Mouse (Mus musculus) myocyte (in vitro differentiated cells): Measurements from ENCODE around the gene Whamm. TPM values are rescaled to one million over a fixed set of nuclear protein-coding genes. Genes with fewer than 3 reads are reported as not detected.

ENCODE experiments used
- H3K27me3 ChIP-seq: one replicate; pipeline ENCODE4 v1.6.1; 2011; ENCODE audit not compliant: control insufficient read depth, insufficient read depth, insufficient read length
- H3K36me3 ChIP-seq: one replicate; pipeline ENCODE4 v1.6.1; 2011; ENCODE audit not compliant: control insufficient read depth, insufficient read depth
- H3K4me2 ChIP-seq: one replicate; pipeline ENCODE4 v1.6.1; 2011; ENCODE audit warnings: low read depth, control low read depth
- H3K4me3 ChIP-seq: one replicate; pipeline ENCODE4 v1.5.1; 2011; ENCODE audit warnings: mild to moderate bottlenecking, control low read depth, moderate library complexity
- H3K79me2 ChIP-seq: one replicate; pipeline ENCODE4 v1.6.1; 2011; ENCODE audit not compliant: control insufficient read depth, insufficient read depth
- H3ac ChIP-seq: one replicate; pipeline ENCODE4 v1.6.1; 2011; ENCODE audit not compliant: control insufficient read depth, insufficient read length
- CEBPB ChIP-seq: IDR thresholded peaks from 2 replicates; pipeline ENCODE4 v1.6.1; 2011; ENCODE audit warnings: mild to moderate bottlenecking, moderate library complexity; ENCODE audit not compliant: poor library complexity, insufficient read depth, severe bottlenecking
- E2F4 ChIP-seq: IDR thresholded peaks from one replicate; pipeline ENCODE4 v1.6.1; 2011; ENCODE audit warnings: mild to moderate bottlenecking, control low read depth, moderate library complexity; ENCODE audit not compliant: insufficient read depth
- MAX ChIP-seq: IDR thresholded peaks from one replicate; pipeline ENCODE4 v1.6.1; 2011; ENCODE audit warnings: low read depth, mild to moderate bottlenecking, control low read depth
- MYOD1 ChIP-seq, 3 experiments: IDR thresholded peaks; one replicate each; pipeline ENCODE4 v1.6.1; 2011; ENCODE audit warnings: control low read depth in 2 of 3, low read depth in 2 of 3, mild to moderate bottlenecking in 2 of 3, moderate library complexity in 1 of 3; ENCODE audit not compliant: insufficient read length in 2 of 3, control insufficient read depth in 1 of 3
- MYOG ChIP-seq, 3 experiments: IDR thresholded peaks; one replicate each; pipeline ENCODE4 v1.6.1; 2011; ENCODE audit warnings: control low read depth in 2 of 3, low read depth in 2 of 3, mild to moderate bottlenecking in 2 of 3; ENCODE audit not compliant: insufficient read length in 2 of 3, control insufficient read depth in 1 of 3, insufficient read depth in 1 of 3
- POLR2A ChIP-seq: IDR thresholded peaks from one replicate; pipeline ENCODE4 v1.6.1; 2011; ENCODE audit warnings: low read depth, mild to moderate bottlenecking, control low read depth, moderate library complexity; ENCODE audit not compliant: insufficient read length
- POLR2AphosphoS2 ChIP-seq: IDR thresholded peaks from one replicate; pipeline ENCODE4 v1.6.1; 2011; ENCODE audit warnings: low read depth, control low read depth; ENCODE audit not compliant: insufficient read length
- REST ChIP-seq: IDR thresholded peaks from one replicate; pipeline ENCODE4 v1.6.1; 2011; ENCODE audit warnings: mild to moderate bottlenecking, control low read depth, moderate library complexity; ENCODE audit not compliant: insufficient read depth, insufficient read length
- SRF ChIP-seq: IDR thresholded peaks from one replicate; pipeline ENCODE4 v1.6.1; 2011; ENCODE audit warnings: low read depth; ENCODE audit not compliant: control insufficient read depth, insufficient read length
- TCF12 ChIP-seq: IDR thresholded peaks from one replicate; pipeline ENCODE4 v1.6.1; 2011; ENCODE audit warnings: mild to moderate bottlenecking, control low read depth; ENCODE audit not compliant: poor library complexity, insufficient read depth, severe bottlenecking
- TCF3 ChIP-seq: IDR thresholded peaks from one replicate; pipeline ENCODE4 v1.6.1; 2011; ENCODE audit warnings: low read depth, control low read depth; ENCODE audit not compliant: insufficient read length
- USF1 ChIP-seq: IDR thresholded peaks from one replicate; pipeline ENCODE4 v1.6.1; 2011; ENCODE audit warnings: low read depth, mild to moderate bottlenecking, control low read depth, moderate library complexity
- polyA plus RNA-seq: library from polyadenylated mRNA; unstranded; fragments of >200 nt; fragmentation: generic; extraction: Trizol; gene quantifications from one replicate; pipeline ENCODE4 v1.2.1, GENCODE M21; 2012; ENCODE audit warnings: missing spikeins

Whamm gene
- polyA plus RNA-seq, 1 experiment: 4.0 TPM

DNA sequence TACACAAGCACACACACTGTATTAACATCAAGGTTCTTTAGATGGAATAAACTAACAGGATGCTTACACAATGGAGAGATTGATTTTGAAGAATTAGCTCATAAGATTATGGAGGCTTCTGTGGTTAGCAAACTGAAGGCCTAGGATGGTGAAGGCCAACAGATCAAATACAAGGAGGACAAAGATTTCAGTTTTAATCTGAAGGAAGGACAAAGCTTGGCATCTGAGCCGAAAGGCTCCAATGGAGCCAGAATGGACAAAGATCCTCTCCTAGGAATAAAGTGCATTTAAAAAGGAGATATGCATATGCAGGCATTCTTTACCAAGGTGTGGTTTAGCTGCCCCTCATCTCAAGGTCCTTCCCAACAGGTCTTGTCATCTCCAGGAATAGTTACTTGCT is 1.2 kb upstream of the Whamm start:
- no peak overlapping the region for H3K4me3 ChIP-seq
- TF ChIP-seq CEBPB (no peak), MYOD1 (IDR thresholded peaks at IDR 0.05; ENCODE audit: control insufficient read depth in 1 of 3, insufficient read length in 2 of 3, low read depth in 2 of 3) (no peak), SRF (no peak), MYOG (IDR thresholded peaks at IDR 0.05; ENCODE audit: control insufficient read depth in 1 of 3, insufficient read depth in 1 of 3, insufficient read length in 2 of 3, low read depth in 2 of 3) (no peak), POLR2A (no peak), MAX (no peak), E2F4 (no peak), REST (no peak), TCF3 (no peak), POLR2AphosphoS2 (no peak), TCF12 (no peak), USF1 (no peak)
- H3K36me3 ChIP-seq: peaks cover under 1% of the 10 kb centered on the region
- peaks cover 5% of the 10 kb centered on the region for H3K79me2 ChIP-seq
- peaks cover under 1% of the 10 kb centered on the region for H3K27me3 ChIP-seq
- no peak overlapping the region for H3ac ChIP-seq
- H3K4me2 ChIP-seq: no peak overlapping the region

DNA sequence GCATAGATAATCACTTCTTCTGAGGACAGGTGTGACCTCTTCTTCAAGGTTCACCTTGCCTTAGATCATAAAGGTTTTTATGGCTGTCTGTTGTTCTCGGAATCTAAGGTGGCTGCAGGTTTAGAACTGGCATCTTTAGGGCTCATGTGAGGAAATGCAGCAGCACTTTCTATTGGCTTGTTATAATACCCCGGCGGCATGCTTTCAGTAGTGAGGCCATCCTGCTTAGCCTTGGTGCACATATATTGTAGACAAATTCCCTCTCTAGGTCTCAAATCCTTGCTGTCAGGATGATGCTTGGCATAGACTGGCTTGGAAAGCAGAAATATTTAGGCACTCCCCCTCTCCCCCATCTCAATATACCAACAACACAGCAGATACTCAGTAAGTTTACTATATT is 795 bp upstream of the Whamm start:
- no peak overlapping the region for H3ac ChIP-seq
- TF ChIP-seq TCF12 (no peak), MAX (no peak), TCF3 (no peak), REST (no peak), MYOD1 (IDR thresholded peaks at IDR 0.05; ENCODE audit: control insufficient read depth in 1 of 3, insufficient read length in 2 of 3, low read depth in 2 of 3) (no peak), USF1 (no peak), CEBPB (no peak), E2F4 (no peak), POLR2AphosphoS2 (no peak), SRF (no peak), MYOG (IDR thresholded peaks at IDR 0.05; ENCODE audit: control insufficient read depth in 1 of 3, insufficient read depth in 1 of 3, insufficient read length in 2 of 3, low read depth in 2 of 3) (no peak), POLR2A (no peak)
- peaks cover 5% of the 10 kb centered on the region for H3K36me3 ChIP-seq
- no peaks in the 10 kb centered on the region for H3K27me3 ChIP-seq
- peaks cover 5% of the 10 kb centered on the region for H3K79me2 ChIP-seq
- H3K4me2 ChIP-seq: no peak overlapping the region
- H3K4me3 ChIP-seq: peak overlapping the region; percentile 32

GRCm38 (mm10) chr7:81570752-81571107 is 336 bp upstream of the Whamm start:
- Histone ChIP-seq H3K27me3 (no peaks in the 10 kb centered on the region), H3K36me3 (peaks cover 6% of the 10 kb centered on the region), H3K4me3 (peak overlapping the region; percentile 32), H3K79me2 (peaks cover 5% of the 10 kb centered on the region), H3K4me2 (peak overlapping the region; percentile 59), H3ac (peak overlapping the region; percentile 88)
- TF ChIP-seq MYOD1 (IDR thresholded peaks at IDR 0.05; ENCODE audit: control insufficient read depth in 1 of 3, insufficient read length in 2 of 3, low read depth in 2 of 3): no peak
- no peak for TF ChIP-seq CEBPB
- TF ChIP-seq POLR2AphosphoS2: no peak
- no peak for TF ChIP-seq POLR2A
- no peak for TF ChIP-seq MAX
- TF ChIP-seq TCF12: no peak
- no peak for TF ChIP-seq REST
- no peak for TF ChIP-seq MYOG (IDR thresholded peaks at IDR 0.05; ENCODE audit: control insufficient read depth in 1 of 3, insufficient read depth in 1 of 3, insufficient read length in 2 of 3, low read depth in 2 of 3)
- TF ChIP-seq E2F4: no peak
- TF ChIP-seq SRF: no peak
- TF ChIP-seq USF1: no peak
- TF ChIP-seq TCF3: no peak

GRCm38 (mm10) chr7:81571941-81572441 is 925 bp downstream of the Whamm start:
- Histone ChIP-seq H3K36me3 (peaks cover 6% of the 10 kb centered on the region), H3ac (peak overlapping the region; percentile 88), H3K4me2 (peak overlapping the region; percentile 78), H3K79me2 (peaks cover 5% of the 10 kb centered on the region), H3K4me3 (peak overlapping the region; percentile 32), H3K27me3 (no peaks in the 10 kb centered on the region)
- TF ChIP-seq POLR2AphosphoS2 (no peak), REST (no peak), TCF12 (no peak), MYOG (IDR thresholded peaks at IDR 0.05; ENCODE audit: control insufficient read depth in 1 of 3, insufficient read depth in 1 of 3, insufficient read length in 2 of 3, low read depth in 2 of 3) (no peak), MAX (no peak), POLR2A (no peak), USF1 (no peak), SRF (no peak), CEBPB (no peak), MYOD1 (IDR thresholded peaks at IDR 0.05; ENCODE audit: control insufficient read depth in 1 of 3, insufficient read length in 2 of 3, low read depth in 2 of 3) (no peak), TCF3 (no peak), E2F4 (no peak)

DNA sequence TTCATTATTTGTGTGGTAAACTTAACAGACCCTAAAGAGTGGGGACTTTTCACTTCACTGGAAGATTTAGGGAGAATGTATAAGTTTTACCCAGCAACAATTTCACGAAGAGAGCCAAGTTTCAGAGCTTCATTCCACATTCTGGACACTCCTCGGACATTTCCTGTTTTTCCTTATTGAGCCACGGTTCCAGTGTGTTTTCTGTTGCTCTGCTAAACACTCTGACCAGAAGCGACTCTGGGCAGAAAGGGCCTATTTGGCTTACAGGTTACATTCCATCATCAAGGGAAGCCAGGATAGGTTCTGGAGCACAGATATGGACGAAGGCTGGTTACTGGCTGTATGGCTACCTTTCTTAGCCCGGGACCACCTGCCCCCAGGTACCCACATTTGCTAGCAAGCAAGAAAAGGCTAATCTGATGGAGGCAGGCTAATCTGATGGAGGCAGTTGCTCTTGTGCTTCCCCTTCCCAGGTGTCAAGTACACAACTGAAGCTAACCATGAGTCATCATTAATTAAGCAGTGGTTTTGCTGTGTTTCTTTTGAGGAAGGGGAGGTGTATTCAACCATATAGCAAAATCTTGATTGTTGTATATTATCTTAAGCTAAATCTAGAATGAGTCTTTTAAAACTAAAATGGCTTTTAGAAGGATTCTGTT is 1.7 kb downstream of the Whamm start:
- peak overlapping the region; percentile 78 for H3K4me2 ChIP-seq
- peak overlapping the region; percentile 32 for H3K4me3 ChIP-seq
- peaks cover 6% of the 10 kb centered on the region for H3K36me3 ChIP-seq
- H3ac ChIP-seq: no peak overlapping the region
- TF ChIP-seq MYOG (IDR thresholded peaks at IDR 0.05; ENCODE audit: control insufficient read depth in 1 of 3, insufficient read depth in 1 of 3, insufficient read length in 2 of 3, low read depth in 2 of 3) (no peak), SRF (no peak)
- no peaks in the 10 kb centered on the region for H3K27me3 ChIP-seq
- H3K79me2 ChIP-seq: peaks cover 5% of the 10 kb centered on the region
